ENCODE assay signal across 8 mouse cellular contexts in the genomic region with DNA sequence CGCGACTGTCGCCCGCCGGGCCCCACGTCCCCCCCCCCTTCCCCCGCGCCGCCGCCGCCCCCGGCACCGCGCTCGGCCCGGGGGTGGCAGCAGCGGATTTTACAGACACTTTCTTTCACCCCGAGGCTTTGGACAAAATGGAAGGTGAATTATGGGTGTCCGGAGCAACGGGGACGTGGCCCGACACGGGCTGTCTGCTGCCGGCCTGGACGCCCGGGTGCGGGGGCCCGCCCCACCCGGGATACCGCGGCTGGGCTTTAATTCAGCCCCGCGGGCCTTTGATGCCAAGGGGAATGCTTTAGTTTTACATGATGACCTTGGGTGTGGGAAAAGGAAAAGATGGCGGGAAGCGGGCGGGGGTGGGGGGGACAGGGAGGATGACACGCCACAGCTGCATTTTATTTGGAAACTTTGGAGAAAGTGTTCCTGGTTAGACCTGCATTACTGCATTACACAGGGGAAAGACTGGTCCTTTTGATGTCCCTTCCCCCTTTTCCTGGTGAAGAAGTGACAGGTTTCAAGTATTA. TPM values are rescaled to one million over a fixed set of nuclear protein-coding genes. Genes with fewer than 3 reads are reported as not detected.
A peak's percentile ranks its signal among the peaks of the same experiment; 100 is the strongest.
DNase-seq lines count a peak whose midpoint lies in the region; ATAC-seq and TF ChIP-seq lines count a peak whose summit lies in the region.

No protein-coding gene starts in this region.

- H3K4me2 ChIP-seq in limb, embryonic 15.5 days = peak overlapping the region; percentile 45

- H3K9me3 ChIP-seq in limb, embryonic 15.5 days = no peaks in the 10 kb centered on the region

- H3K9ac ChIP-seq in limb, embryonic 15.5 days = peak overlapping the region; percentile 57

- WGBS in cerebellum, adult 2 months = 17% methylated on average over 18 of the region's 37 CpGs
- WGBS in limb, embryonic 15.5 days = 32% methylated on average over 26 of the region's 37 CpGs
- 24% methylated on average over 37 of the region's 37 CpGs for WGBS in olfactory bulb, adult 2 months

- H3K27me3 ChIP-seq in cerebellum, adult 2 months (ENCODE audit: control insufficient read depth, insufficient read depth, low read length) = no peaks in the 10 kb centered on the region
- no peaks in the 10 kb centered on the region for H3K27me3 ChIP-seq in testis, adult 2 months (ENCODE audit: control insufficient read depth, insufficient read depth, low read length)
- no peaks in the 10 kb centered on the region for H3K27me3 ChIP-seq in limb, embryonic 15.5 days

- DNase-seq in cerebellum, adult 2 months = peak in 1 of 2 experiments; percentile 9
- no peak for DNase-seq in cerebellum, adult 11-12 months
- DNase-seq in testis, postnatal 14 days (ENCODE audit: low spot score) = no peak
- DNase-seq in forelimb bud, embryonic 11.5 days (ENCODE audit: low read depth, low spot score) = peak; percentile 13

- H3K4me3 ChIP-seq in cerebellum, adult 2 months (replicated peaks; ENCODE audit: insufficient read depth, low read depth, low read length) = peak overlapping the region; percentile 54
- H3K4me3 ChIP-seq in testis, adult 2 months (ENCODE audit: control insufficient read depth, low read depth, low read length) = peak overlapping the region; percentile 72
- H3K4me3 ChIP-seq in limb, embryonic 15.5 days = peak overlapping the region; percentile 63
- H3K4me3 ChIP-seq in olfactory bulb, adult 2 months (ENCODE audit: insufficient read depth, low read depth, low read length) = peak overlapping the region; percentile 79

- no peak for TF ChIP-seq POLR2A in cerebellum, adult 2 months (IDR thresholded peaks at IDR 0.05; ENCODE audit: borderline replicate concordance, insufficient read depth, low read length)
- TF ChIP-seq POLR2A in testis, adult 2 months (IDR thresholded peaks at IDR 0.05; ENCODE audit: control insufficient read depth, low read depth, low read length) = no peak
- TF ChIP-seq POLR2A in olfactory bulb, adult 2 months (IDR thresholded peaks at IDR 0.05; ENCODE audit: insufficient read depth, low read depth, low read length) = no peak

- no peak for TF ChIP-seq CTCF in cerebellum, adult 2 months (IDR thresholded peaks at IDR 0.05; ENCODE audit: borderline replicate concordance, insufficient read depth, low read depth, low read length)
- TF ChIP-seq CTCF in testis, adult 2 months (IDR thresholded peaks at IDR 0.05; ENCODE audit: control insufficient read depth, insufficient read depth, insufficient replicate concordance, low read depth, low read length) = no peak
- no peak for TF ChIP-seq CTCF in olfactory bulb, adult 2 months (IDR thresholded peaks at IDR 0.05; ENCODE audit: insufficient read depth, low read depth, low read length)

- ATAC-seq in limb, embryonic 15.5 days (ENCODE audit: insufficient number of reproducible peaks, low FRiP score, low TSS enrichment, low read depth) = no peak
- ATAC-seq in CD4-positive, CD25-positive, alpha-beta regulatory T cell, adult 4 months = no peak

- H3K4me1 ChIP-seq in cerebellum, adult 2 months (ENCODE audit: control insufficient read depth, insufficient read depth, low read length) = no peaks in the 10 kb centered on the region
- H3K4me1 ChIP-seq in testis, adult 2 months (ENCODE audit: control insufficient read depth, insufficient read depth, low read length) = peaks cover 3% of the 10 kb centered on the region
- H3K4me1 ChIP-seq in limb, embryonic 15.5 days = 0 out of 2 replicates have a peak, but pooled peaks cover 2% of the 10 kb centered on the region
- H3K4me1 ChIP-seq in olfactory bulb, adult 2 months (ENCODE audit: control insufficient read depth, insufficient read depth, low read length) = peaks cover 3% of the 10 kb centered on the region; the same call in 1 of the 2 replicates

- no peak overlapping the region for H3K27ac ChIP-seq in cerebellum, adult 2 months (ENCODE audit: insufficient read depth, low read length)
- H3K27ac ChIP-seq in testis, adult 2 months (ENCODE audit: control insufficient read depth, insufficient read depth, low read depth, low read length) = no peak overlapping the region
- H3K27ac ChIP-seq in limb, embryonic 15.5 days = peak overlapping the region; percentile 92
- H3K27ac ChIP-seq in olfactory bulb, adult 2 months (ENCODE audit: insufficient read depth, low read depth, low read length) = no peak overlapping the region

- no peaks in the 10 kb centered on the region for H3K36me3 ChIP-seq in testis, adult 2 months (ENCODE audit: control insufficient read depth, insufficient read depth, low read length)
- H3K36me3 ChIP-seq in limb, embryonic 15.5 days = peaks cover 7% of the 10 kb centered on the region; the same call in 1 of the 2 replicates

RNA-seq across cellular contexts. Expression of gene Hmgb3, which starts 1.3 kb away (rescaled TPM):
- 25.0 and 29.4 TPM in 2 replicates for polyA plus RNA-seq in cerebellum, adult 2 months (2012; rRNA removed)
- polyA plus RNA-seq in testis, adult 2 months (2012; rRNA removed) = 13.9 and 19.8 TPM in 2 replicates
- 185 and 192 TPM in 2 replicates for polyA plus RNA-seq in limb, embryonic 15.5 days (2015; fragmentation: Nextera tagmentation; extraction: Ambion mirVana)
- not detected in 2 replicates for polyA plus RNA-seq in olfactory bulb, adult 2 months (2012; ENCODE audit: insufficient read depth, insufficient read length, low replicate concordance, missing spikeins)
- 10 to 100 TPM; 22.3 to 38.7 TPM for polyA plus RNA-seq in CD4-positive, CD25-positive, alpha-beta regulatory T cell, adult 4 months (2017; shearing (Covaris generic))
